Mouse (Mus musculus): ENCODE results near the gene Ramp3.

The Ramp3 gene

DNA sequence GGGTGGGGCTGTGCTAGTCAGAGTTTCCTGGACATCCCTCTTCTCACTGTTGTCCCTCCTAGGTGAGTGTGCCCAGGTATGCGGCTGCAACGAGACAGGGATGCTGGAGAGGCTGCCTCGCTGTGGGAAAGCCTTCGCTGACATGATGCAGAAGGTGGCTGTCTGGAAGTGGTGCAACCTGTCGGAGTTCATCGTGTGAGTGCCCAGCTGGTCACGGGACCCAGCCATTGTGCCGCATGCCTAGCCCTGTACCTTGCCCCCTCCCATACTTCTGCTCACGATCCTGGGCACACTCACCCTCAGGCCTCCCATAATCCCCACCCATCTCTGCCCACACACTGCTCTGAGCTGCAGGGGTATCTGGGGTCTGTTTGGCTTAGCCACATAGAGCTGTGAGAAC is 16.4 kb downstream of the Ramp3 start:
- no peak for DNase-seq

GRCm38 (mm10) chr11:6675402-6675801 is 17.1 kb downstream of the Ramp3 start:
- DNase-seq = peak; percentile 49

GRCm38 (mm10) chr11:6676641-6677040 is 18.3 kb downstream of the Ramp3 start:
- no peak for DNase-seq

DNA sequence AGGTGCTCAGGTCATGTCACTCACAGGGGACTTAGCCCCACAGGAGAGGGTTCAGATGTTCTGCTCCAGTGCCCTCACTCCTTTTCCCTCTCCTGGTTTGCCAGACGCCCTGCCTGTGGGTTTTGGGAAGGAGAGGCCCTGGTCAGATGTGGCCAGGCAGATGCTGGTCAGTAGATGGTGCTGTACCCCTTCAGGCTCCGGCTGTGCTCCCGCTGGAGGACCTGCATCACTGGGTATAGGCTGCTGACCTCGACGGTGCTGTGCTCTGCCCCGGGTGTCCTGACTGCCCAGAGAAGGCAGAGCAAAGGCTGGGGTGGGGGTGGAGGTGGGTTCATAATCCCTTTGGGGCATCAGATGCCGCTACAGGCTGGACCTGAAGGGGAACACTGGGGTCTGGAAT is 19.2 kb downstream of the Ramp3 start:
- peak; percentile 79 for DNase-seq

- DNase-seq = peak; percentile 66
These were observed 21.5 kb downstream of the Ramp3 start for GRCm38 (mm10) chr11:6679694-6680396.

DNA sequence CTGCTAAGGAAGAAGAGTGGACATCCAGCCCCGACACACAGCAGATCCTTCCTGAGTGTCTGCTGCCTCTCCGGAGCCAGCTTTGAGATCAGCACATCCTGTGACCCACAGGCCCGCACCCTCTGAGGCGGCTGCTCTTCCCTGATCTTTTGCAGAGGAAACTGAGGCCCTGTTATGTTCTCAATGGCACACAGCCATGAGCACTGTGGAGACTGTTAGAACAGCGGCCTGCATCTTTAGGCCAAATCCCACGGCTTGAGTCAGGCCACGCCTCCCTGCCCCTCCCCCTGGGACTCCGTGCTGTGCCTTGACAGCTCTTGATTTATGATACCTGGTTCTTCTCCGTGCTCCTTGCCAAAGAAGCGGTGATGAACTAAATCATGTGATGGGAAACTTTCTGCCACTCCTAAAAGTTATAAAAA is 22.1 kb downstream of the Ramp3 start:
- DNase-seq = peak; percentile 87

DNA sequence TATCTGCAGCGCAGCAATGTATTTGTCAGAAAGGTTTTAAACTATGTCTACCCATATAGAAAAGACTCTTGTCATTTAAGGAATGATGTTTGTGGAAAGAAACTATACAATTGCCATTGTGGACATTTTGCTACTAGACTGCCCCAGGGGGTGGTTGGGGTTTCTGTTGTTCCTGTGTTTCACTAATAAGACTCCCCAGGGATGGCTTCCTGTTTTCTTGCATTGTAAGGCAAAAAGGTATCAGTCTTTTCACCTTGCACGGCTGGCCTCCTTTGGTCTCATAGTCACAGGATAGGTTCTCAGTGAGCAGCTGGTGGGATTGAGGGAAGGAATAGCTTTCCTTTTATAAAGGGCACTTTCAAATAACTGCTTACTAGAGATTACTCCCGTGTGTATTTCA is 26.4 kb downstream of the Ramp3 start:
- DNase-seq = no peak

DNA sequence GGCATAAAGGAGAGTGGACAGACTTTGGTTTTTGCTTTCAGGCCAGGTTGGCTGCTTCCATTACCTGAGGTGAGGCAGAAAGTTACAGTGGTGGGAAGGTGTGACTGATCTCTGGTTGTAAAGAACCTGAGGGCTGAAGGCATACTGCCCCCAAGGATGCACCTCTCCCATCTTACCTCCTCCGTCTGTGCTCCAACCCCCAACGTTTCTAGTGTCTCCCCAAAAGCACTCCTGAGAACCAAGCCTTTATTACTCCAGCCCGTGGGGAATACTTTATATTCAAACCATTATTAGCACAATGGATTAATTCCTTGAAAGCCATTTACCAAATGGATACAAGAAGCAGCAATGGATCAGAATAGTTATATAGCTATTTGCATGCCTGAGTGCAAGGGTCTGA is 30.6 kb downstream of the Ramp3 start:
- no peak for DNase-seq

DNA sequence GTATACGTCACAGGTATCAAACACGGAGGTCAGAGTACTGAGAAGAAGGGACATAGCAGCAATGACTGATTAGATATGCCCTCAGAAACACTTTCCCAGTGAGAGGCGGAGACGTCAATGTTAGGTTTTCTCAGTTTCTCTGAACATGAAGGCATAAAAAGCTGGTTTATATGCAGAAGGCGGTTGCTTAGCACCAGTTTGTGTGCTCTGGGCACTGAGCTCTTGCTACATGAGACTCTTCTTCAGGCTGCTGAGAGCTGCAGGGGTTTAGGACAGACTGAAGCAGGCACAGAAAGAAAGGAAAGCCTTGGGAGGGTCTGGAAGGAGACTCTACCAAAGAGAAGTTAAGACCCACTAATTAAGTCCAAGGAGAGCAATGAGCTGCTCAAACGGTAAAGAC is 34.0 kb downstream of the Ramp3 start:
- DNase-seq = no peak

DNA sequence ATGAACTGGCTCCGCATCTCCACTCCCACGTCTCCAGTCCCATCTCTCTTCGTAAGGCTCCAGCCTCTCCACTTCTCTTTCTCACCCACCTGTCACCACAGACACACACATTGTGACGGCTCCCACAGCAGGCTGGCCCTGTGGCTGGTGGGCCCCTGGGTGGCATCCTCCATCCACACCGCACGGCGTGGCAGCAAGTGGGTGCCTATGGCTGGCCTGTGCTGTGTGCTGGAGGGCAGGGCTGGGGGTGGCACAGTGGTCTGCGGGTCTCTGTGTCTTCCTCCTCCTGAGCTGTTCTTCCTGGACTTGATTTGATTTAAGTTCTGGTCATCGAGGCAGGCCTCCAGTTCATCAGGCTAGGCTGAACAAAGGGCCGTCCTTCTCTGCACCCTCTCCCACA is 35.8 kb downstream of the Ramp3 start:
- no peak for DNase-seq

- peak; percentile 81 for DNase-seq
These were observed 36.9 kb downstream of the Ramp3 start for GRCm38 (mm10) chr11:6695176-6695575.

- DNase-seq = no peak
These were observed 38.2 kb downstream of the Ramp3 start for GRCm38 (mm10) chr11:6696551-6696950.

DNA sequence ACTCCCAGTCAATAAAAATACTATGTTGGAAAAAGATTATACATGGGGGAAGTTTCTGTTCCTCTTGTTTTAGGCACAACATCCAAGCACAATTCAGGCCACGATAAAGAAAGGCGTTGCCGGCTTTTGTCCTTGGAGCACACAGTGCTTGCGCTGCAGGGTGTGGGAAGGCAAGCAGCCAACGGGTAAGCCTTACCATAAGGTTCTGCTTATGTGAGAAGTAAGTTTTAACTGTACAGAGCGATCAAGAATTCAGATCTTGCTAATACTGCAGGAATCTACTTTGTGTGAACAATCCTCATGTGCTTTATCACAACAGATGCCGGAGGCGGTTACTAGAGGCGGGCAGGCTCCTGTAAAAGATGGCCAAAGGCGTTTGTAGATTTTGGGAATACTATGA is 39.4 kb downstream of the Ramp3 start:
- no peak for DNase-seq

GRCm38 (mm10) chr11:6698281-6698680 is 40.0 kb downstream of the Ramp3 start:
- DNase-seq = no peak

- no peak for DNase-seq
These were observed 43.9 kb downstream of the Ramp3 start for GRCm38 (mm10) chr11:6702258-6702657.

DNA sequence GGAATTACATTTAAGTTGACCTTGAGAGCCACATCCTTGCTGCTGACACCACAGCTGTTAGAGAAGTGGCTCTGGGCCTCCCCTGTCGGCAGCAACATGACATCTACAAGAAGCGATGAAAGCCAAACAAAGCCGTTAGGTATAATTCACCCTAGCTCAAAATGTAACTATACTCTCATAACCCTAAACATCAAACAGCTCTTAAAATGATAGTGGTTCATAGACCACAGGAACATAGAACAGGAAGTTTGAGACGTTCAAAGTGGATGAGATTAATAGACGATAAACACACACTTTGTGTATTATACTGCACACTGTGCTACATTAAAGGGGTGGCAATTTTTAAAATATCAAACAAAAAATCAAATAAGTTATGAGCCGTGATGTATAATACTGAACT is 46.5 kb downstream of the Ramp3 start:
- no peak for DNase-seq

DNA sequence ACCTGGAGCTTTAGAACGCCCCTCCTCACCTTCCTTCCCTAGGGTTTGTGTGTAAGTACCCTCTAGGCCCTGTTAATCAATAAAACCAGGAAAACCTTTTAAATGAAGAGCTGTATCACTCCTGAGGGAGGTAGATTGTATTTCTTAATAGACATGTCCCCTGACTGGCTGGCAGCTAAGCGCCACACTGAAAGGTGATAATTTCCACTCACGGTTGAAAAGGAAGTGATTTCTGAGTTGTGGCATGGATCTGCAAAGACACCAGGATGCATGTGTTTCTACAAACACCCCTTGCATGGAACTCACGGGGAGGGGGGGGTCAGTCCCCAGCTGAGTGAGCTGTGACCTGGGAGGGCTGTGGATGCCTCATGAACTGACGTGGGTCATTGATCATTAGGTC is 47.2 kb downstream of the Ramp3 start:
- DNase-seq = no peak

GRCm38 (mm10) chr11:6706796-6707195 is 48.5 kb downstream of the Ramp3 start:
- no peak for DNase-seq

DNA sequence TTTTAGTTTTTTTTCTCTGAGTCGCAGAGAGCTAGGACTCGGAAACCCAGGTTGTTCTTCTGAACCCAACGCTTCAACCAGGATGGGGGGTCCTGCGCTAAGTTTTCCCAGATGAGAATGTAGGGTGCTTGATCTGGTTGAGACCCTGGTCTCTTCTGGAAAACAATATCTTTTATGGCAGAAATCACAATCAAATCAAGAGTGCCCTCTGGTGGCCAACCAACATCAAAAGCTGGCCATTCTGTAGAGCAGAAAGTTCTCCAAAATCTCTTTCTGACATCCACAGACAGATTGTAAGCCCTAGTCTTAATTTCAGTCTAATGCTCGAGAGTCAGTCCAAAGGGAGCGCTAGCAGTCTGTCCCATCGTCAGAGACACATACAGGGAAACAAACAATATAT is 50.1 kb downstream of the Ramp3 start:
- no peak for DNase-seq

DNA sequence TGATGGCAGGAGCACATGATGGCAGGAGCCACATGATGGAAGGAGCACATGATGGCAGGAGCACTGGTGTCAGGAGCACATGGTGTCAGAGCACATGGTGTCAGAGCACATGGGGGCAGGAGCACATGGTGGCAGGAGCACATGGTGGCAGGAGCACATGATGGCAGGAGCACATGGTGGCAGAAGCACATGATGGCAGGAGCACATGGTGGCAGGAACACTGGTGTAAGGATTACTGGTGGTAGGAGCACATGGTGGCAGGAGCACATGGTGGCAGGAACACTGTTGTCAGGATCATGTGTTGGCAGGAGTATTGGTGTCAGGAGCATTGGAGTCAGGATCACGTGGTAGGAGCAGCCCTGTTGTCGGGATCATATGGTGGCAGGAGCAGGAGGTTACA is 52.1 kb downstream of the Ramp3 start:
- no peak for DNase-seq

- DNase-seq = no peak
These were observed 62.4 kb downstream of the Ramp3 start for GRCm38 (mm10) chr11:6720746-6721145.

DNA sequence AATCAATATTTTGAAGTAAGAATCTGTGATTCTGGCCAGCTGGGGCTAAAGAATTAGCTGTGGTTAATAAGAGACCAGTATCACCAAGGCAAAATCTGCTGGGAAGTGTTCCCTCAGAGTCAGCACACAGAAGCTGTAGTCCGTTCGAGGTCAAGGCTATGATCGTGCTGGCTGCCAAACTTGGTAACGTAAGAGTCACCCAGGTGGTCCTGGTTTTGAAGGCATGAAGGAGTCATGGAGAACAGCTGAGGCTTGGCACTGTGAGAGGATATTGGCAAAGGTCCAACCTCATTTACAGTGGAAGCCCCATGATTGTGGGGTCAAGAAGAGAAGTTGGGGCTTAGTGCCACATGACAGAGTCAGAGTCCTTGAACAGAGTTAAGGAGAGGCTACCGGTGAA is 68.6 kb downstream of the Ramp3 start:
- no peak for DNase-seq

Measured in kidney, postnatal 10 days (tissue).